Mouse (Mus musculus): ENCODE data around the gene Ikbip. TPM values are rescaled to one million over a fixed set of nuclear protein-coding genes. Genes with fewer than 3 reads are reported as not detected.

Gene Ikbip
- polyA plus RNA-seq (2014; fragmentation: Nextera tagmentation; extraction: Ambion mirVana), result 51.9 and 54.1 TPM in 2 replicates

DNA sequence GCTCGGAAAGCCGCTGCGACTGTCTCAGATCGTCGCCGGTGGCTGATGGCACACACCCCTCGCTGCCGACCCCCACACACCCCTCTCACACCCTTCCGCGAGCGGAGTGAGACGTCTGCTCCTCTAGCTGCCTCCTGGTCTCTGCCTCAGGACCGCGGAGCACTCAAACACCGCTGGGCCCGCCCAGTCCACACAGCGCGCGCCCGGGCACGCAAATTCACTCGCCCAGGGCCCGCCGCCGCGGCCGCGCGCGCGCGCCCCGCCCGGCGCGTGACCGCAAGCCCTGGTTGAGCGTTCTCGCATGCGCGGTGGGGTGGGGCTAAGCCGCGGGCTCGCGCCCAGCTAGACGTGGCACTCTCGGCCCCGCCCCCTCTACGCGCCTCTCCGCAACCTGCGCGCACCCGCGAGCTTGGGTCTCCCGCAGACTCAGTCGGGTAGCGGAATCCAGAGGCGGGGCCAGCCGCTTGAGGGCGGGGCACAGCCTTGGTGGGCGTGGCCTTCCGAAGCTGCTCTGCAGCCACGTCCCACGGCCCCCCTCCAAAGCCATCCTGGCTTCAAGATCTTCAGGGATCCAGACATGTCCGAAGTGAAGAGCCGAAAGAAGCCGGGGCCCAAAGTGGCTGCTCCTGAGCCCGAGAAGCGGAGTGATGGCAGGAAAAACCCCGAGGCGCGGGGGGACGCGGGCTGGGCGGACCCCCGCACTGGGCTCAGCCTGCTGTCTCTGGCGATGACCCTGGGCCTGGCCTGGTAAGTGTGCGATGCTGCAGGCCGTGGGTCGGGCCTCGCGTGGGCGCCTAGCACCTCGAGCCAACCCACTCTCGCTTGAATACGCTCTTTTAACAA is at the start of gene Ikbip, which contains the start of gene Apaf1:
TSS of gene Ikbip (plus strand) at position 391 of the 843 bp plus-strand sequence.
TSS of gene Apaf1 (minus strand) at position 221 of the 843 bp plus-strand sequence.
- H3K9me3 ChIP-seq (ENCODE audit: control insufficient read depth, low read depth, low read length), result no peaks in the 10 kb centered on the region
- under 1% methylated on average over 84 of the region's 87 CpGs for WGBS
- peaks cover 6% of the 10 kb centered on the region; the same call in 1 of the 2 replicates for H3K36me3 ChIP-seq (ENCODE audit: control insufficient read depth, insufficient read depth, low read length)
- ATAC-seq (ENCODE audit: insufficient number of reproducible peaks, insufficient read depth, low FRiP score, low read depth), result peak; percentile 96
- peak within 1 kb of the TSS; percentile 71 for H3K4me2 ChIP-seq (replicated peaks; ENCODE audit: low read depth, low read length)
- H3K4me1 ChIP-seq (ENCODE audit: control insufficient read depth, insufficient read depth, low read length), result no peaks in the 10 kb centered on the region
- peak within 1 kb of the TSS; percentile 84 for H3K9ac ChIP-seq (replicated peaks; ENCODE audit: low read depth, low read length)
- no peaks in the 10 kb centered on the region for H3K27me3 ChIP-seq (ENCODE audit: control insufficient read depth, insufficient read depth, low read length)
- H3K4me3 ChIP-seq (ENCODE audit: low read depth, low read length), result peak within 1 kb of the TSS; percentile 95
- H3K27ac ChIP-seq (ENCODE audit: low read length), result peak within 1 kb of the TSS; percentile 86

DNA sequence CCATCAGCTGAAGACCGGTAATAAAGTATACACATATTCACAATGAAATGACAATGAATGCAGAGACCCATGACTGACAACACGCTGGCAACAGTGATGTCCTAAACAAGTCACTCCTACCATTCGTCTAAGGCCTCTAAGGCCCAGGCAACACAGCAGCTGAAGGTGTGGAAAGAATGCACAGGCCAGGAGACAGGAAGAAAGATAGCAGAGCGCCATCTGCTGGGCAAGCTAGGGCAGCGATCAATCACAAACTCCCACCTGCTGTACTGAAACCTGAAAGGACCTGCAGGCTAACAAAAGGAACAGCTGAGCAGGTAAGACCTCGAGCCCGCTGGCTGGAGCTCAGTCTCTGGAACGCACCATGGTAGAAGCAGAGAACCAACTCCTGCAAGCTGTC is 48.8 kb upstream of the Ikbip start:
- ATAC-seq (ENCODE audit: insufficient number of reproducible peaks, insufficient read depth, low FRiP score, low read depth), result peak; percentile 68

DNA sequence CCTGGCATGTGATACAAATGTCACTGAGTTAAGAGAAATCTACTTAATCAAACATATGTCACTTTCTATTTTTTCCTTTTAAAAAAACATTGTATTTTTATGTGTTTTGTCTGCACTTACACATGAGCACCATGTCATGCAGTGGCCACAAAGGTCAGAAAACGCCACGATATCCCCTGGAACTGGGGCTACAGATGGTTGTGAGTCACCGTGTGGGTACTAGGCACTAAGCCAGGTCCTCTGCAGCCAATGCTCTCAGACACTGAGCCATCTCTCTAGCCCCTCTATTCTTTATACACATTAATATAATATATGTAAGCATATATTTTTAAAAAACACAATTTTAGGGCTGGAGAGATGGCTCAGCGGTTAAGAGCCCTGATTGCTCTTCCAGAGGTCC is 33.0 kb upstream of the Ikbip start:
- peaks cover 32% of the 10 kb centered on the region for H3K36me3 ChIP-seq (ENCODE audit: control insufficient read depth, insufficient read depth, low read length)

More for the DNA sequence above, 48.8 kb upstream of the Ikbip start:
- H3K27ac ChIP-seq (ENCODE audit: low read length), result no peak overlapping the region
- H3K4me3 ChIP-seq (ENCODE audit: low read depth, low read length), result no peak overlapping the region
- no peaks in the 10 kb centered on the region for H3K27me3 ChIP-seq (ENCODE audit: control insufficient read depth, insufficient read depth, low read length)
- H3K9ac ChIP-seq (replicated peaks; ENCODE audit: low read depth, low read length), result no peak overlapping the region
- H3K4me2 ChIP-seq (replicated peaks; ENCODE audit: low read depth, low read length), result no peak overlapping the region
- no peaks in the 10 kb centered on the region for H3K4me1 ChIP-seq (ENCODE audit: control insufficient read depth, insufficient read depth, low read length)
- peaks cover 8% of the 10 kb centered on the region; the same call in 1 of the 2 replicates for H3K36me3 ChIP-seq (ENCODE audit: control insufficient read depth, insufficient read depth, low read length)
- H3K9me3 ChIP-seq (ENCODE audit: control insufficient read depth, low read depth, low read length), result no peaks in the 10 kb centered on the region
- 25% methylated on average over 8 of the region's 8 CpGs for WGBS

DNA sequence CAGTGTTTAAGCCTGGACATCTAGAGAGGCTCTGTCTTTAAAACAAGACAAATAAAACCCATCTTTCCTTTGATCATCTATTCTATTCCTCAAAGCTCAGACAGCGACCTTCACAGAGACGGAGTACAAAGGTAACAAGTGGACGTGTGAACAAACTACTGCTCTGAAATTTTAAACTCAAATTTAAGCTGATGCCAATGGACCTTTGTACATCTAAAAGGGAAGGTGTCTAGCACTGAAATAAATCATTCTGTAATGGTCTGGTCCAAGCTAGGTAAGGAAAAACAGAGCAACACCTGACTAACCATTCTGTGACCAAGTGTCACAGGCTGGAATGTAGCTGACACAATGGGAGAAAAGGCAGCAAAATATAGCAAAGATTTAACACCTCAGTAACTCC is 31.6 kb upstream of the Ikbip start:
- Histone ChIP-seq H3K4me2 (replicated peaks; ENCODE audit: low read depth, low read length) (no peak overlapping the region), H3K9ac (replicated peaks; ENCODE audit: low read depth, low read length) (no peak overlapping the region), H3K27me3 (ENCODE audit: control insufficient read depth, insufficient read depth, low read length) (no peaks in the 10 kb centered on the region), H3K27ac (ENCODE audit: low read length) (no peak overlapping the region), H3K4me1 (ENCODE audit: control insufficient read depth, insufficient read depth, low read length) (no peaks in the 10 kb centered on the region), H3K4me3 (ENCODE audit: low read depth, low read length) (no peak overlapping the region), H3K9me3 (ENCODE audit: control insufficient read depth, low read depth, low read length) (no peaks in the 10 kb centered on the region), H3K36me3 (ENCODE audit: control insufficient read depth, insufficient read depth, low read length) (peaks cover 31% of the 10 kb centered on the region)
- ATAC-seq (ENCODE audit: insufficient number of reproducible peaks, insufficient read depth, low FRiP score, low read depth), result no peak
- WGBS, result 92% methylated on average over 3 of the region's 3 CpGs

More for the DNA sequence above, 33.0 kb upstream of the Ikbip start:
- no peak overlapping the region for H3K4me3 ChIP-seq (ENCODE audit: low read depth, low read length)
- no peaks in the 10 kb centered on the region for H3K27me3 ChIP-seq (ENCODE audit: control insufficient read depth, insufficient read depth, low read length)
- no peaks in the 10 kb centered on the region for H3K4me1 ChIP-seq (ENCODE audit: control insufficient read depth, insufficient read depth, low read length)
- no peak overlapping the region for H3K9ac ChIP-seq (replicated peaks; ENCODE audit: low read depth, low read length)
- no peaks in the 10 kb centered on the region for H3K9me3 ChIP-seq (ENCODE audit: control insufficient read depth, low read depth, low read length)
- no peak overlapping the region for H3K4me2 ChIP-seq (replicated peaks; ENCODE audit: low read depth, low read length)
- WGBS, result 83% methylated on average over 4 of the region's 4 CpGs
- H3K27ac ChIP-seq (ENCODE audit: low read length), result no peak overlapping the region
- no peak for ATAC-seq (ENCODE audit: insufficient number of reproducible peaks, insufficient read depth, low FRiP score, low read depth)

DNA sequence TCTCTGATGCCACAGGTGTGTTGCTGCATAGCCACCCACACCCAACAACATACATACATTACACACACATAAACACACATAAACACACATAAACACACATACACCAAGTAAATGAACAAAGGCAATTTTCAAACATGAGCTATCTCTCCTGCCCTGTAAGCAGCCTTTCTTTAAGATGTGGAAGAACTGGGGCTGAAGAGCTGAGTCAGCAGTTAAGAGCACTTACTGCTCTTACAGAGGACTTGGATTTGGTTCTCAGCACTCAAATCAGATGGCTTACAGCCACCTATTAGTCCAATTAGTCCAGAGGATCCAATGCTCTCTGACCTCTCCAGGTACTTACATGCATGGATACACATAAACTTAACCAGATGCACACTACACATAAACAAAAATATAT is 30.0 kb upstream of the Ikbip start:
- Histone ChIP-seq H3K36me3 (ENCODE audit: control insufficient read depth, insufficient read depth, low read length) (peaks cover 28% of the 10 kb centered on the region), H3K27me3 (ENCODE audit: control insufficient read depth, insufficient read depth, low read length) (no peaks in the 10 kb centered on the region), H3K9ac (replicated peaks; ENCODE audit: low read depth, low read length) (no peak overlapping the region), H3K4me3 (ENCODE audit: low read depth, low read length) (no peak overlapping the region), H3K4me1 (ENCODE audit: control insufficient read depth, insufficient read depth, low read length) (no peaks in the 10 kb centered on the region), H3K27ac (ENCODE audit: low read length) (no peak overlapping the region), H3K9me3 (ENCODE audit: control insufficient read depth, low read depth, low read length) (no peaks in the 10 kb centered on the region), H3K4me2 (replicated peaks; ENCODE audit: low read depth, low read length) (no peak overlapping the region)
- ATAC-seq (ENCODE audit: insufficient number of reproducible peaks, insufficient read depth, low FRiP score, low read depth), result no peak

DNA sequence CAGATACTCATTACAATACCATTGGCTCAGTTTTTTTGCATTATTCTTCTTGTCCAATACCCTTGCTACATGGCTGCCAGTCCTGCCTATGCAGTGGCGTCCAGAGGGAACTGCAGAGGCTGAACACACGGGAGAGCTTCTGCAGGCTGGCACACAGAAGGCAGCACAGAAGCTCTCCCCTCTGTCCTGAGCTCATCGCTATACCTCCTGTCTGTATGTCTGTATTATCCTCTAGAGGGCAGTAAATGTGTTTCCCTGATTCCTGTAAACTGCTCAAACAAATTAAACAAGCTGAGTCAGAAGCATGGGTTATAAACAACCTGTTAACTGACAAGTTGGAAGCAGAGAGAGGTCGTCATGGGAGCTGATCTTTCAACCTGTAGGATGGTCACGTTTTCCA is 22.0 kb upstream of the Ikbip start:
- no peaks in the 10 kb centered on the region for H3K4me1 ChIP-seq (ENCODE audit: control insufficient read depth, insufficient read depth, low read length)
- no peak overlapping the region for H3K4me2 ChIP-seq (replicated peaks; ENCODE audit: low read depth, low read length)
- peaks cover 28% of the 10 kb centered on the region; the same call in 1 of the 2 replicates for H3K36me3 ChIP-seq (ENCODE audit: control insufficient read depth, insufficient read depth, low read length)
- no peak for ATAC-seq (ENCODE audit: insufficient number of reproducible peaks, insufficient read depth, low FRiP score, low read depth)
- no peaks in the 10 kb centered on the region for H3K9me3 ChIP-seq (ENCODE audit: control insufficient read depth, low read depth, low read length)
- H3K9ac ChIP-seq (replicated peaks; ENCODE audit: low read depth, low read length), result no peak overlapping the region
- WGBS, result 33% methylated on average over 5 of the region's 5 CpGs
- H3K27me3 ChIP-seq (ENCODE audit: control insufficient read depth, insufficient read depth, low read length), result no peaks in the 10 kb centered on the region
- no peak overlapping the region for H3K27ac ChIP-seq (ENCODE audit: low read length)
- no peak overlapping the region for H3K4me3 ChIP-seq (ENCODE audit: low read depth, low read length)

DNA sequence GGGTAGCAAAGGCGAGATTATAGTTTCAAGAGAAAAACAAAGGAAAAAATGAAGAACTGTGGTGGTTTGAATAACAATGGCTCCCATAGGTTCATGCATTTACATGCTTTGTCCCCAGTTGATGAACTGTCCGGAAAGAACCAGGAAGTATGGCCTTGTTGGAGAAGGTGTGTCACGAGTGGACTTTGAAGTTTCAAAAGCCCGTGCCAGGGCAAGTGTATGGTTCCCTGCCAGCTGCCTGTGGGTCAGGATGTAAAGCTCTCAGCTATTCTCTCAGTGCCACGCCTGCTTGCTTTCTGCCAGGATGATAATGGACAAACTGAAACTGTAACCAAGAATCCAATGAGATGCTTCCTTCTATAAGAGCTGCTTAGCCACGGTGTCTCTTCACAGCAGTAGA is 20.4 kb upstream of the Ikbip start:
- no peaks in the 10 kb centered on the region for H3K27me3 ChIP-seq (ENCODE audit: control insufficient read depth, insufficient read depth, low read length)
- no peaks in the 10 kb centered on the region for H3K4me1 ChIP-seq (ENCODE audit: control insufficient read depth, insufficient read depth, low read length)
- 88% methylated on average over 6 of the region's 6 CpGs for WGBS
- no peak overlapping the region for H3K4me3 ChIP-seq (ENCODE audit: low read depth, low read length)
- no peak overlapping the region for H3K4me2 ChIP-seq (replicated peaks; ENCODE audit: low read depth, low read length)
- no peak overlapping the region for H3K27ac ChIP-seq (ENCODE audit: low read length)
- H3K36me3 ChIP-seq (ENCODE audit: control insufficient read depth, insufficient read depth, low read length), result peaks cover 38% of the 10 kb centered on the region
- ATAC-seq (ENCODE audit: insufficient number of reproducible peaks, insufficient read depth, low FRiP score, low read depth), result no peak
- no peak overlapping the region for H3K9ac ChIP-seq (replicated peaks; ENCODE audit: low read depth, low read length)
- H3K9me3 ChIP-seq (ENCODE audit: control insufficient read depth, low read depth, low read length), result no peaks in the 10 kb centered on the region

DNA sequence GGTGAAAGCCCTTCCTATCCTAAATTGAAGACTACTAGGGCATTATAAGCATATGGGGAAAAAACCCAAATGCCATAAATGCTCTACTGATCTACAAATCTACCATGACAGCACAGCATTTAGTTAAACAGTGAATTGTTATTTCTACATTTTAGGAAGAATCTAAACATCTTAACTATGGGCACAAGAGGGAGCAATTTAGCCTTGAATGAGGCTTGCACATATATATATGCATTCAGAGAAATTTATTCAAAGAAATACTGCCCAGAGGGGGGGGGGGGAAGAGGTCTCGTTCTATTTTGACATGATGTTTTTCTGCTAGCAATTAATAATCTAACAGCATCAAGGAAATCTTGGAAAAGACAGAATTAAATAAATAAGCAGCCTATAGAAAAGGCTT is 11.0 kb upstream of the Ikbip start:
- WGBS, result 47% methylated on average over 1 of the region's 1 CpGs
- Histone ChIP-seq H3K4me1 (ENCODE audit: control insufficient read depth, insufficient read depth, low read length) (no peaks in the 10 kb centered on the region), H3K9me3 (ENCODE audit: control insufficient read depth, low read depth, low read length) (no peaks in the 10 kb centered on the region), H3K9ac (replicated peaks; ENCODE audit: low read depth, low read length) (no peak overlapping the region), H3K27ac (ENCODE audit: low read length) (no peak overlapping the region), H3K4me3 (ENCODE audit: low read depth, low read length) (no peak overlapping the region), H3K36me3 (ENCODE audit: control insufficient read depth, insufficient read depth, low read length) (peaks cover 22% of the 10 kb centered on the region), H3K4me2 (replicated peaks; ENCODE audit: low read depth, low read length) (no peak overlapping the region), H3K27me3 (ENCODE audit: control insufficient read depth, insufficient read depth, low read length) (no peaks in the 10 kb centered on the region)
- no peak for ATAC-seq (ENCODE audit: insufficient number of reproducible peaks, insufficient read depth, low FRiP score, low read depth)
